Mouse (Mus musculus) T-helper 1 cell (primary cell): ENCODE measurements around the gene Ifi35.
"Not testable (repeated sequence)": the region's sequence is repeated elsewhere in the genome, so short reads cannot be mapped to it uniquely, and the experiment has no call there.

Source experiments
- in situ Hi-C: fragments of 300-600 bp; cut with MboI, MseI; formaldehyde crosslinking; loops from one replicate; pipeline ENCODE4 v1.15.1; 2025; ENCODE audit warnings: high pct_unique_total_duplicates

Ifi35 gene

GRCm38 (mm10) chr11:101468263-101468688 is 20.1 kb downstream of the Ifi35 start:
- in situ Hi-C loops, result no loop called here

- in situ Hi-C loops, result no loop called here
Observed at GRCm38 (mm10) chr11:101468731-101469130, 20.5 kb downstream of the Ifi35 start.

GRCm38 (mm10) chr11:101469155-101469554 is 20.9 kb downstream of the Ifi35 start:
- in situ Hi-C loops, result no loop called here

GRCm38 (mm10) chr11:101470206-101470605 is 22.0 kb downstream of the Ifi35 start:
- in situ Hi-C loops, result no loop called here

GRCm38 (mm10) chr11:101471926-101472325 is 23.7 kb downstream of the Ifi35 start:
- in situ Hi-C loops, result no loop called here

- in situ Hi-C loops, result no loop called here
Observed at GRCm38 (mm10) chr11:101472336-101472735, 24.1 kb downstream of the Ifi35 start.

GRCm38 (mm10) chr11:101473686-101474085 is 25.5 kb downstream of the Ifi35 start:
- in situ Hi-C loops, result not testable (repeated sequence)

GRCm38 (mm10) chr11:101474298-101474697 is 26.1 kb downstream of the Ifi35 start:
- in situ Hi-C loops, result no loop called here

- in situ Hi-C loops, result not testable (repeated sequence)
Observed at GRCm38 (mm10) chr11:101476361-101476760, 28.2 kb downstream of the Ifi35 start.

GRCm38 (mm10) chr11:101477194-101477551 is 29.0 kb downstream of the Ifi35 start:
- in situ Hi-C loops, result no loop called here

GRCm38 (mm10) chr11:101477552-101478211 is 29.5 kb downstream of the Ifi35 start:
- in situ Hi-C loops, result no loop called here

- in situ Hi-C loops, result no loop called here
Observed at GRCm38 (mm10) chr11:101479171-101479635, 31.0 kb downstream of the Ifi35 start.

GRCm38 (mm10) chr11:101480912-101481311 is 32.7 kb downstream of the Ifi35 start:
- in situ Hi-C loops, result no loop called here

- in situ Hi-C loops, result no loop called here
Observed at GRCm38 (mm10) chr11:101483804-101484203, 35.6 kb downstream of the Ifi35 start.

- in situ Hi-C loops, result no loop called here
Observed at GRCm38 (mm10) chr11:101484245-101484644, 36.0 kb downstream of the Ifi35 start.

- in situ Hi-C loops, result loop anchor here (5.0 kb wide), 1 partner anchor 98 kb away; no protein-coding TSS in a partner anchor
Observed at GRCm38 (mm10) chr11:101484814-101485213, 36.6 kb downstream of the Ifi35 start.

- in situ Hi-C loops, result loop anchor here (5.0 kb wide), 1 partner anchor 98 kb away; no protein-coding TSS in a partner anchor
Observed at GRCm38 (mm10) chr11:101485509-101486028, 37.4 kb downstream of the Ifi35 start.

GRCm38 (mm10) chr11:101486126-101486525 is 37.9 kb downstream of the Ifi35 start:
- in situ Hi-C loops, result loop anchor here (5.0 kb wide), 1 partner anchor 99 kb away; no protein-coding TSS in a partner anchor

- in situ Hi-C loops, result no loop called here
Observed at GRCm38 (mm10) chr11:101506269-101506780, 58.1 kb downstream of the Ifi35 start.

GRCm38 (mm10) chr11:101507090-101507489 is 58.9 kb downstream of the Ifi35 start:
- in situ Hi-C loops, result no loop called here
